Mouse (Mus musculus) left cerebral cortex, adult 18-20 months (tissue): ENCODE data around the gene Limd1. TPM values are rescaled to one million over a fixed set of nuclear protein-coding genes. Genes with fewer than 3 reads are reported as not detected.

Source experiments
- DNase-seq, 2 experiments: peaks; one replicate each; pipeline ENCODE4 v3.0.0; 2021 to 2022; ENCODE audit warnings: low spot score in 2 of 2, mixed read lengths in 1 of 2
- total RNA-seq, 2 experiments: library from RNA; stranded (reverse); gene quantifications; 2 replicates each; pipeline ENCODE4 v1.2.3; 2021

Limd1 gene
- total RNA-seq, 2 experiments from 2014 or later, result 5.9 to 6.4 TPM

GRCm38 (mm10) chr9:123480253-123480921 lies 1.9 kb downstream of the Limd1 start:
- no peak for DNase-seq

- DNase-seq, result no peak
Observed at GRCm38 (mm10) chr9:123481136-123481535, 2.6 kb downstream of the Limd1 start.

GRCm38 (mm10) chr9:123483598-123483997 lies 5.1 kb downstream of the Limd1 start:
- no peak for DNase-seq

GRCm38 (mm10) chr9:123484830-123485229 lies 6.3 kb downstream of the Limd1 start:
- DNase-seq, result no peak

GRCm38 (mm10) chr9:123485561-123485960 lies 7.1 kb downstream of the Limd1 start:
- no peak for DNase-seq

- DNase-seq, result no peak
Observed at GRCm38 (mm10) chr9:123486635-123487034, 8.1 kb downstream of the Limd1 start.

- no peak for DNase-seq
Observed at GRCm38 (mm10) chr9:123489073-123489472, 10.6 kb downstream of the Limd1 start.

GRCm38 (mm10) chr9:123489727-123490343 lies 11.3 kb downstream of the Limd1 start:
- DNase-seq, result no peak

GRCm38 (mm10) chr9:123490930-123491329 lies 12.4 kb downstream of the Limd1 start:
- no peak for DNase-seq

GRCm38 (mm10) chr9:123491917-123492585 lies 13.5 kb downstream of the Limd1 start:
- DNase-seq, result peak in 1 of 2 experiments; percentile 37

GRCm38 (mm10) chr9:123496665-123497064 lies 18.2 kb downstream of the Limd1 start:
- DNase-seq, result no peak

GRCm38 (mm10) chr9:123497906-123498305 lies 19.4 kb downstream of the Limd1 start:
- no peak for DNase-seq

- no peak for DNase-seq
Observed at GRCm38 (mm10) chr9:123500480-123500879, 22.0 kb downstream of the Limd1 start.

GRCm38 (mm10) chr9:123503171-123503834 lies 24.8 kb downstream of the Limd1 start:
- DNase-seq, result peak; percentile 48 to 59

- no peak for DNase-seq
Observed at GRCm38 (mm10) chr9:123504325-123504724, 25.8 kb downstream of the Limd1 start.

GRCm38 (mm10) chr9:123505598-123505997 lies 27.1 kb downstream of the Limd1 start:
- DNase-seq, result no peak

- DNase-seq, result no peak
Observed at GRCm38 (mm10) chr9:123506270-123507146, 28.0 kb downstream of the Limd1 start.

- DNase-seq, result no peak
Observed at GRCm38 (mm10) chr9:123507380-123507779, 28.9 kb downstream of the Limd1 start.

- no peak for DNase-seq
Observed at GRCm38 (mm10) chr9:123508986-123509385, 30.5 kb downstream of the Limd1 start.
